Mouse (Mus musculus): Measurements from ENCODE around the gene Rin2. TPM values are rescaled to one million over a fixed set of nuclear protein-coding genes. Genes with fewer than 3 reads are reported as not detected.
A peak's percentile ranks its signal among the peaks of the same experiment; 100 is the strongest.

Gene Rin2
- polyA plus RNA-seq, 1 experiment = 4.4 TPM

GRCm38 (mm10) chr2:145680141-145680540 is 5.1 kb downstream of the Rin2 start:
- H3K36me3 ChIP-seq (ENCODE audit: control insufficient read depth, insufficient read depth) = no peaks in the 10 kb centered on the region
- no peak overlapping the region for H3ac ChIP-seq (ENCODE audit: control insufficient read depth, insufficient read length)
- no peaks in the 10 kb centered on the region for H3K79me2 ChIP-seq (ENCODE audit: control insufficient read depth, insufficient read depth)
- H3K4me2 ChIP-seq (ENCODE audit: low read depth) = no peak overlapping the region
- no peaks in the 10 kb centered on the region for H3K27me3 ChIP-seq (ENCODE audit: control insufficient read depth, insufficient read depth, insufficient read length)
- TF ChIP-seq SRF (IDR thresholded peaks at IDR 0.05; ENCODE audit: control insufficient read depth, insufficient read length, low read depth) = no peak
- no peak for TF ChIP-seq E2F4 (IDR thresholded peaks at IDR 0.05; ENCODE audit: insufficient read depth)
- TF ChIP-seq POLR2A (IDR thresholded peaks at IDR 0.05; ENCODE audit: insufficient read length, low read depth) = no peak
- no peak for TF ChIP-seq MYOD1 (IDR thresholded peaks at IDR 0.05; ENCODE audit: control insufficient read depth in 1 of 3, insufficient read length in 2 of 3, low read depth in 2 of 3)
- no peak for TF ChIP-seq USF1 (IDR thresholded peaks at IDR 0.05; ENCODE audit: low read depth)
- TF ChIP-seq TCF12 (IDR thresholded peaks at IDR 0.05; ENCODE audit: insufficient read depth, poor library complexity, severe bottlenecking) = no peak
- no peak for TF ChIP-seq MAX (IDR thresholded peaks at IDR 0.05; ENCODE audit: low read depth)
- no peak for TF ChIP-seq TCF3 (IDR thresholded peaks at IDR 0.05; ENCODE audit: insufficient read length, low read depth)
- TF ChIP-seq POLR2AphosphoS2 (IDR thresholded peaks at IDR 0.05; ENCODE audit: insufficient read length, low read depth) = no peak
- no peak for TF ChIP-seq MYOG (IDR thresholded peaks at IDR 0.05; ENCODE audit: control insufficient read depth in 1 of 3, insufficient read depth in 1 of 3, insufficient read length in 2 of 3, low read depth in 2 of 3)
- TF ChIP-seq REST (IDR thresholded peaks at IDR 0.05; ENCODE audit: insufficient read depth, insufficient read length) = no peak
- TF ChIP-seq CEBPB (IDR thresholded peaks at IDR 0.05; ENCODE audit: insufficient read depth, poor library complexity, severe bottlenecking) = no peak
- no peak overlapping the region for H3K4me3 ChIP-seq

GRCm38 (mm10) chr2:145680762-145681161 is 5.7 kb downstream of the Rin2 start:
- H3K79me2 ChIP-seq (ENCODE audit: control insufficient read depth, insufficient read depth) = no peaks in the 10 kb centered on the region
- no peak overlapping the region for H3ac ChIP-seq (ENCODE audit: control insufficient read depth, insufficient read length)
- no peaks in the 10 kb centered on the region for H3K36me3 ChIP-seq (ENCODE audit: control insufficient read depth, insufficient read depth)
- no peaks in the 10 kb centered on the region for H3K27me3 ChIP-seq (ENCODE audit: control insufficient read depth, insufficient read depth, insufficient read length)
- no peak overlapping the region for H3K4me2 ChIP-seq (ENCODE audit: low read depth)
- TF ChIP-seq TCF12 (IDR thresholded peaks at IDR 0.05; ENCODE audit: insufficient read depth, poor library complexity, severe bottlenecking) (no peak), MYOG (IDR thresholded peaks at IDR 0.05; ENCODE audit: control insufficient read depth in 1 of 3, insufficient read depth in 1 of 3, insufficient read length in 2 of 3, low read depth in 2 of 3) (no peak), POLR2A (IDR thresholded peaks at IDR 0.05; ENCODE audit: insufficient read length, low read depth) (no peak), CEBPB (IDR thresholded peaks at IDR 0.05; ENCODE audit: insufficient read depth, poor library complexity, severe bottlenecking) (no peak), SRF (IDR thresholded peaks at IDR 0.05; ENCODE audit: control insufficient read depth, insufficient read length, low read depth) (no peak), TCF3 (IDR thresholded peaks at IDR 0.05; ENCODE audit: insufficient read length, low read depth) (no peak), MAX (IDR thresholded peaks at IDR 0.05; ENCODE audit: low read depth) (no peak), USF1 (IDR thresholded peaks at IDR 0.05; ENCODE audit: low read depth) (no peak), E2F4 (IDR thresholded peaks at IDR 0.05; ENCODE audit: insufficient read depth) (no peak), POLR2AphosphoS2 (IDR thresholded peaks at IDR 0.05; ENCODE audit: insufficient read length, low read depth) (no peak), MYOD1 (IDR thresholded peaks at IDR 0.05; ENCODE audit: control insufficient read depth in 1 of 3, insufficient read length in 2 of 3, low read depth in 2 of 3) (no peak), REST (IDR thresholded peaks at IDR 0.05; ENCODE audit: insufficient read depth, insufficient read length) (no peak)
- H3K4me3 ChIP-seq = no peak overlapping the region

GRCm38 (mm10) chr2:145681626-145682025 is 6.6 kb downstream of the Rin2 start:
- H3K36me3 ChIP-seq (ENCODE audit: control insufficient read depth, insufficient read depth) = no peaks in the 10 kb centered on the region
- H3ac ChIP-seq (ENCODE audit: control insufficient read depth, insufficient read length) = no peak overlapping the region
- H3K4me3 ChIP-seq = no peak overlapping the region
- TF ChIP-seq MYOG (IDR thresholded peaks at IDR 0.05; ENCODE audit: control insufficient read depth in 1 of 3, insufficient read depth in 1 of 3, insufficient read length in 2 of 3, low read depth in 2 of 3) (no peak), MYOD1 (IDR thresholded peaks at IDR 0.05; ENCODE audit: control insufficient read depth in 1 of 3, insufficient read length in 2 of 3, low read depth in 2 of 3) (no peak), TCF12 (IDR thresholded peaks at IDR 0.05; ENCODE audit: insufficient read depth, poor library complexity, severe bottlenecking) (no peak), SRF (IDR thresholded peaks at IDR 0.05; ENCODE audit: control insufficient read depth, insufficient read length, low read depth) (no peak), POLR2AphosphoS2 (IDR thresholded peaks at IDR 0.05; ENCODE audit: insufficient read length, low read depth) (no peak), TCF3 (IDR thresholded peaks at IDR 0.05; ENCODE audit: insufficient read length, low read depth) (no peak)
- H3K27me3 ChIP-seq (ENCODE audit: control insufficient read depth, insufficient read depth, insufficient read length) = no peaks in the 10 kb centered on the region
- H3K4me2 ChIP-seq (ENCODE audit: low read depth) = peak overlapping the region; percentile 25
- no peaks in the 10 kb centered on the region for H3K79me2 ChIP-seq (ENCODE audit: control insufficient read depth, insufficient read depth)

GRCm38 (mm10) chr2:145682924-145683323 is 7.9 kb downstream of the Rin2 start:
- Histone ChIP-seq H3K27me3 (ENCODE audit: control insufficient read depth, insufficient read depth, insufficient read length) (no peaks in the 10 kb centered on the region), H3K4me2 (ENCODE audit: low read depth) (no peak overlapping the region), H3ac (ENCODE audit: control insufficient read depth, insufficient read length) (no peak overlapping the region), H3K4me3 (no peak overlapping the region), H3K36me3 (ENCODE audit: control insufficient read depth, insufficient read depth) (no peaks in the 10 kb centered on the region), H3K79me2 (ENCODE audit: control insufficient read depth, insufficient read depth) (no peaks in the 10 kb centered on the region)
- TF ChIP-seq E2F4 (IDR thresholded peaks at IDR 0.05; ENCODE audit: insufficient read depth) = no peak
- no peak for TF ChIP-seq MYOG (IDR thresholded peaks at IDR 0.05; ENCODE audit: control insufficient read depth in 1 of 3, insufficient read depth in 1 of 3, insufficient read length in 2 of 3, low read depth in 2 of 3)
- TF ChIP-seq USF1 (IDR thresholded peaks at IDR 0.05; ENCODE audit: low read depth) = no peak
- TF ChIP-seq POLR2AphosphoS2 (IDR thresholded peaks at IDR 0.05; ENCODE audit: insufficient read length, low read depth) = no peak

DNA sequence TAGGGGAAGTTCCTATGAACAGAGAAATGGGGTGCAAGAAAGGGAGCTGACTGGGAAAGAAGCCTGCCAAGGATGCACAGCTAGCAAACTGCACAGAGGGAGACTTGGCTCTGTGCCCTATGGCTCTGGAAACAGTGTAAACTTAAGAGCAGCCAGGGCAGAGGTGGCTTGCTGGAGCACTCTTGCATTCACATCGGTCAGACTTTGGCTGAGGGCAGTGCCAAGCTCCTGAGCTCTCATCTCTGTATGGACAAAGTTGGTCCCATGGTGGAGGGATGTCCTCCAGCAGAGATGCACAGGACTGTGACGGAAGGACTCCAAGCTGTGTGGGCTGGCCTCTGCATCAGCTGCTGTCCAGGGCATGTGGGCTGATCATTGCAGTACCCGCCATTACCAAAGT is 8.5 kb downstream of the Rin2 start:
- no peaks in the 10 kb centered on the region for H3K27me3 ChIP-seq (ENCODE audit: control insufficient read depth, insufficient read depth, insufficient read length)
- TF ChIP-seq MYOD1 (IDR thresholded peaks at IDR 0.05; ENCODE audit: control insufficient read depth in 1 of 3, insufficient read length in 2 of 3, low read depth in 2 of 3) = peak in 1 of 3 experiments; percentile 37
- TF ChIP-seq TCF3 (IDR thresholded peaks at IDR 0.05; ENCODE audit: insufficient read length, low read depth) = no peak
- TF ChIP-seq SRF (IDR thresholded peaks at IDR 0.05; ENCODE audit: control insufficient read depth, insufficient read length, low read depth) = no peak
- TF ChIP-seq E2F4 (IDR thresholded peaks at IDR 0.05; ENCODE audit: insufficient read depth) = no peak
- TF ChIP-seq TCF12 (IDR thresholded peaks at IDR 0.05; ENCODE audit: insufficient read depth, poor library complexity, severe bottlenecking) = no peak
- no peak for TF ChIP-seq POLR2A (IDR thresholded peaks at IDR 0.05; ENCODE audit: insufficient read length, low read depth)
- no peak for TF ChIP-seq REST (IDR thresholded peaks at IDR 0.05; ENCODE audit: insufficient read depth, insufficient read length)
- no peaks in the 10 kb centered on the region for H3K36me3 ChIP-seq (ENCODE audit: control insufficient read depth, insufficient read depth)
- H3K4me2 ChIP-seq (ENCODE audit: low read depth) = no peak overlapping the region
- no peak overlapping the region for H3ac ChIP-seq (ENCODE audit: control insufficient read depth, insufficient read length)
- no peaks in the 10 kb centered on the region for H3K79me2 ChIP-seq (ENCODE audit: control insufficient read depth, insufficient read depth)
- no peak overlapping the region for H3K4me3 ChIP-seq
